Mouse (Mus musculus) c-Kit-positive CD71-negative TER-119-negative erythroid progenitor cells, embryonic 14.5 days (primary cell): ENCODE measurements around the gene Vegfa.
"Not testable (repeated sequence)": the region's sequence is repeated elsewhere in the genome, so short reads cannot be mapped to it uniquely, and the experiment has no call there.

Source experiments
- DNase-seq: peaks from one replicate; pipeline ENCODE4 v3.0.0-alpha.2; 2013; ENCODE audit warnings: low read depth

Vegfa gene

GRCm38 (mm10) chr17:45996921-45997444 lies 35.2 kb downstream of the Vegfa start:
- DNase-seq, result no peak

- no peak for DNase-seq
Measured at GRCm38 (mm10) chr17:45994281-45994817, 37.8 kb downstream of the Vegfa start.

DNA sequence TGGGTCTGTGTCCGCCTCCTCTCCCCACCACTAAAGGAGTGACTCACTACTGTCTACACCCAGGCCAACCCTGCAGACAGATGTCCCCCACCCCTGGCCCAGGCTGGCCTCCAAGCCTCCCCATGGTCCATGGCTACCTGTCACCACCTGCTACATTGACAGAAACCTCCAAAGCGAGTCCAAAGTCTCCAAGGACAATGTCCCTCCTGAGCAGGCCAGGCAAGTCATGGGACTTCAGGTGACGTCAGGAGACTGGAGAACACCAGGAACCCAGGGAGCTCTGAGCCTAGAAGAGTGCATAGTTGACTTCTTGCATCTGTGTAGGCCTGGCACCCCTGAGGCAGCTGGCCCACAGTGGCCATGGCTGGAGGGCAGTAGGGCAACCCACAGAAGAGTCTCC lies 45.3 kb downstream of the Vegfa start:
- no peak for DNase-seq

DNA sequence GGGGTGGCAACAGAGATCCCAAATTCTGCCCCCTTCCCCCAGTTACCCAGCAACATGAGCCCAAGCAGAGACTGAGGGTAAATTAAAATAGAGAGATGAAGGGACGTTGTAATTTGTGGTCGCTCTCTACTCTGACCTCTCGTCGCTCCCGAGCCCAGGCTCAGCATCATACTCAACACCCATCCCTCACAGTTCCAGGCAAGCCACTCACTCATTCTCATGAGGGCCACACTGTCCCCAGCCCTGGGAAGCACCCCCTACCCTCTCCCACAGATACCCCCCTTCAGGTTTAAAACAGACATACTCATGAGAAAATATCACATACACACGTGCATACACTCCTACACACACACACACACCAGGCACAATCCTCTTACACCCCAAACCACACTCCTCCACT lies 45.8 kb downstream of the Vegfa start:
- no peak for DNase-seq

GRCm38 (mm10) chr17:45983185-45983584 lies 49.0 kb downstream of the Vegfa start:
- not testable (repeated sequence) for DNase-seq

- DNase-seq, result no peak
Measured at GRCm38 (mm10) chr17:45981841-45982240, 50.3 kb downstream of the Vegfa start.

DNA sequence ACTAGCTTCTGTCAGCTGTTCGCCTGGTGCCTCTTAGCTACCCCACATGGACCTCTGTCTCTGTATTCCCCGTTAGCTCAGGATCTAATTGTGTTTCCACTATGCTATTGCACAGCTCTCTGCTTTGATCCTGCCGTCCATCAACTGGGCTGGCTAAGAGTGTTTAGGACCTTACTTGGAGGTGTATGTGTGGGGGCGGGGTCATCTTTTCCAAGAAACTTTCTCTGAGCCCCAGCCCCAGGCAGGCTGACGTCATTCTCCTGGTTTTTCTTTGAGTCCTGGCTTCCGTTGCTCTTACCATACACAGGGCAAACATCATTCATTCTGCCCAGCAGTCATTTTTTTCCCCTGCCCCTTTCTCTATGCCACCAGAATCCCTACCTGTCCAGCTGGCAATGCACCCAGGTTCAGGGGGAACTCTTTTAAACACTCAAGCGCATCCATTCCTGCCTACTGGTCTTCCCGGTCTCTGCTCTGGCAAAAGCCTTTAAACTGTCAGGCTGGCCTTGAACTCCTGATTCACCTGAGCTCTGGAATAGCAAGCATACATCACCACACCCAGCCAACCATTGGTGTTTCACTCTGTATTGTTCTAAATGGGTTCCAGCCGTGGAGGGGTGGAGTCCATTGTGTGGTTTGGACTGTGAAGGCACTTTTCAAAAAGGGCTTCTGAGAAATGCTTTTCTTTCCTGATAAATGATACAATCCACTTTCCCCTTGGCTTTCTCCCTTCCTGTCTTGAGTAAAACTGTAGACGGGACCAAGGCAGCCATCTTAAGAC lies 53.0 kb downstream of the Vegfa start:
- DNase-seq, result no peak

GRCm38 (mm10) chr17:45974461-45974860 lies 57.7 kb downstream of the Vegfa start:
- peak; percentile 18 for DNase-seq

DNA sequence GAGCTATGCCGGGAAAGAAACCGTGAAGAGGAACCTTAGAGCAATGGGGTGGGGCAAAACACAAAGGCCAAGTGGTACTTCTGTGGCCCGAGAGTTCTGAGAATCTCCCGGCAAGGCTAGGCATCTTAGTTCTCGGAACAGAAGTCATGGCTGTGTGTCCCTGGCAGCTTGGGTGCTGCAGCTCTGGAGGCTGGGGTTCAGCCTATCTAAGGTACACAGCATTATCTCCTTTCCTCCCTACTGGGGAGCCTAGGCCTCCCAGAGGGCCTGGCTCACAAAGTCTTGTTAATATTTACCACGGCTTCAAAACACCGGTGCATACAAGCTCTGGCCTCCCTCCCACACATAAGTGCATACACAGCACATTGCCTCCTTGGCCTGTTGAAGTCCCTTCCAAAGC lies 59.0 kb downstream of the Vegfa start:
- no peak for DNase-seq

DNA sequence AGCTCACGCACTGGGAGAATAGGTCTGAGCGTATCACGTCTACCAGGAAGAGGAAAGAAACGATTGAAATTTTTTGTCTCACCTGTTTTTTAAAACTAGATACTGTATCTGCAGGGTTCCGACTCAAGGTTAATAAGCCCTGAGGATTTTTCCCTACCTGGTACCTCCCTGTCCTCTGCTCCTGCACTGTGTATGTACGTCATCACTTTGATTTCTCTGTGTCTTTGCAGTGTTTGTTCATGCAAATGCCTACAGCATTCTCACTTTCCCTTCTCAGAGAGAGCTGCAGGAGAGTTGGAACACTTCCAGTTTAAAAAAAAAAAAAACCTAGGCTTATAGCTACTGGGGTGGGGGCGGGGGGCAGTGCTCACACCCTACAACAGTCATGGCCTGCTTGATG lies 59.8 kb downstream of the Vegfa start:
- no peak for DNase-seq

- DNase-seq, result no peak
Measured at GRCm38 (mm10) chr17:45971800-45972199, 60.4 kb downstream of the Vegfa start.

GRCm38 (mm10) chr17:45970741-45971550 lies 61.2 kb downstream of the Vegfa start:
- no peak for DNase-seq

DNA sequence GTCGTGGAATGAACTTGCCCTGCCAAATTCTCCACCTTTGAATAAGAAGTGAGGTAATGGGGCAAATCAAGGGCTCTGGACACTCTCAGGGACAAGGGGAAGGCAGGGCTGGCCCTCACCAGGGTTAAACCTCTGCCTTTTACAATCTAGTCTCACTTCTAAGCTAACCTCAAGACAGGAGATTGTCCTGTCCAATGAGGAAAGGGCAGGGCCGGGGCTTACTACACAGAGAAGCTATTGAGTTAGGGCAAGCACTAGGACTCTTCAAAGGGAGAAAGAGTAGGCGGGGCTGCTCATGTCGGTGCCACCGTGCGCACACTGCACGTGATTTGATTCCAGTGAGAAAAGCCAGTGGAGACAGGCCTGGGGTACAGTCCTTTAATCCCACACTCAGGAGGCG lies 62.6 kb downstream of the Vegfa start:
- DNase-seq, result no peak

- DNase-seq, result no peak
Measured at GRCm38 (mm10) chr17:45968341-45968740, 63.8 kb downstream of the Vegfa start.
